Mouse (Mus musculus): ENCODE data around the gene Ccdc157. TPM values are rescaled to one million over a fixed set of nuclear protein-coding genes. Genes with fewer than 3 reads are reported as not detected.
"Not testable (repeated sequence)": the region's sequence is repeated elsewhere in the genome, so short reads cannot be mapped to it uniquely, and the experiment has no call there.

Gene Ccdc157
- polyA plus RNA-seq, 1 experiment from 2014 or later = 0.62 TPM

GRCm38 (mm10) chr11:4133450-4133849, 26.6 kb downstream of the Ccdc157 start:
- Histone ChIP-seq H3K36me3 (ENCODE audit: inconsistent target) (no peaks in the 10 kb centered on the region), H3K4me3 (ENCODE audit: inconsistent target) (no peak overlapping the region), H3K27ac (no peak overlapping the region), H3K79me2 (ENCODE audit: inconsistent target) (no peaks in the 10 kb centered on the region; the same call in 1 of the 2 replicates)
- WGBS (ENCODE audit: missing documents) = 72% methylated on average over 3 of the region's 3 CpGs

GRCm38 (mm10) chr11:4128461-4128860, 31.6 kb downstream of the Ccdc157 start:
- H3K79me2 ChIP-seq (ENCODE audit: inconsistent target); H3K4me3 ChIP-seq (ENCODE audit: inconsistent target); H3K36me3 ChIP-seq (ENCODE audit: inconsistent target); H3K27ac ChIP-seq: not testable (repeated sequence)
- 99% methylated on average over 4 of the region's 4 CpGs for WGBS (ENCODE audit: missing documents)

GRCm38 (mm10) chr11:4127059-4127458, 33.0 kb downstream of the Ccdc157 start:
- 100% methylated on average over 1 of the region's 1 CpGs for WGBS (ENCODE audit: missing documents)
- Histone ChIP-seq H3K27ac (no peak overlapping the region), H3K4me3 (ENCODE audit: inconsistent target) (no peak overlapping the region), H3K79me2 (ENCODE audit: inconsistent target) (no peaks in the 10 kb centered on the region), H3K36me3 (ENCODE audit: inconsistent target) (no peaks in the 10 kb centered on the region)

GRCm38 (mm10) chr11:4123922-4124321, 36.2 kb downstream of the Ccdc157 start:
- 77% methylated on average over 5 of the region's 5 CpGs for WGBS (ENCODE audit: missing documents)
- H3K79me2 ChIP-seq (ENCODE audit: inconsistent target) = no peaks in the 10 kb centered on the region
- no peaks in the 10 kb centered on the region for H3K36me3 ChIP-seq (ENCODE audit: inconsistent target)
- H3K27ac ChIP-seq = no peak overlapping the region
- no peak overlapping the region for H3K4me3 ChIP-seq (ENCODE audit: inconsistent target)

GRCm38 (mm10) chr11:4122742-4123579, 37.1 kb downstream of the Ccdc157 start, which contains the start of gene Sec14l2:
Sec14l2 (minus strand) TSS chr11:4123415.
- H3K36me3 ChIP-seq (ENCODE audit: inconsistent target) = no peaks in the 10 kb centered on the region
- H3K27ac ChIP-seq = no peak within 1 kb of the TSS
- 54% methylated on average over 10 of the region's 10 CpGs for WGBS (ENCODE audit: missing documents)
- no peak within 1 kb of the TSS for H3K4me3 ChIP-seq (ENCODE audit: inconsistent target)
- H3K79me2 ChIP-seq (ENCODE audit: inconsistent target) = no peaks in the 10 kb centered on the region

GRCm38 (mm10) chr11:4122226-4122625, 37.9 kb downstream of the Ccdc157 start:
- 82% methylated on average over 5 of the region's 5 CpGs for WGBS (ENCODE audit: missing documents)
- Histone ChIP-seq H3K79me2 (ENCODE audit: inconsistent target) (no peaks in the 10 kb centered on the region), H3K36me3 (ENCODE audit: inconsistent target) (no peaks in the 10 kb centered on the region), H3K4me3 (ENCODE audit: inconsistent target) (no peak overlapping the region), H3K27ac (no peak overlapping the region)

GRCm38 (mm10) chr11:4121691-4122090, 38.4 kb downstream of the Ccdc157 start:
- Histone ChIP-seq H3K36me3 (ENCODE audit: inconsistent target) (no peaks in the 10 kb centered on the region), H3K79me2 (ENCODE audit: inconsistent target) (no peaks in the 10 kb centered on the region), H3K27ac (no peak overlapping the region), H3K4me3 (ENCODE audit: inconsistent target) (no peak overlapping the region)
- 100% methylated on average over 3 of the region's 3 CpGs for WGBS (ENCODE audit: missing documents)

GRCm38 (mm10) chr11:4119635-4120034, 40.5 kb downstream of the Ccdc157 start:
- H3K79me2 ChIP-seq (ENCODE audit: inconsistent target) = no peaks in the 10 kb centered on the region
- no peak overlapping the region for H3K27ac ChIP-seq
- no peak overlapping the region for H3K4me3 ChIP-seq (ENCODE audit: inconsistent target)
- H3K36me3 ChIP-seq (ENCODE audit: inconsistent target) = no peaks in the 10 kb centered on the region
- 17% methylated on average over 5 of the region's 5 CpGs for WGBS (ENCODE audit: missing documents)

- Histone ChIP-seq H3K79me2 (ENCODE audit: inconsistent target) (no peaks in the 10 kb centered on the region), H3K36me3 (ENCODE audit: inconsistent target) (no peaks in the 10 kb centered on the region), H3K4me3 (ENCODE audit: inconsistent target) (no peak overlapping the region), H3K27ac (no peak overlapping the region)
- 1% methylated on average over 41 of the region's 41 CpGs for WGBS (ENCODE audit: missing documents)
Measured at GRCm38 (mm10) chr11:4118081-4118921, 41.8 kb downstream of the Ccdc157 start.

GRCm38 (mm10) chr11:4117372-4118071, 42.6 kb downstream of the Ccdc157 start:
- WGBS (ENCODE audit: missing documents) = 18% methylated on average over 3 of the region's 3 CpGs
- Histone ChIP-seq H3K27ac (no peak overlapping the region), H3K36me3 (ENCODE audit: inconsistent target) (no peaks in the 10 kb centered on the region), H3K4me3 (ENCODE audit: inconsistent target) (no peak overlapping the region), H3K79me2 (ENCODE audit: inconsistent target) (no peaks in the 10 kb centered on the region)

GRCm38 (mm10) chr11:4116458-4117141, 43.5 kb downstream of the Ccdc157 start:
- Histone ChIP-seq H3K79me2 (ENCODE audit: inconsistent target) (no peaks in the 10 kb centered on the region), H3K4me3 (ENCODE audit: inconsistent target) (no peak overlapping the region), H3K27ac (no peak overlapping the region), H3K36me3 (ENCODE audit: inconsistent target) (no peaks in the 10 kb centered on the region)
- 51% methylated on average over 11 of the region's 11 CpGs for WGBS (ENCODE audit: missing documents)

- no peak overlapping the region for H3K27ac ChIP-seq
- no peaks in the 10 kb centered on the region for H3K36me3 ChIP-seq (ENCODE audit: inconsistent target)
- WGBS (ENCODE audit: missing documents) = 100% methylated on average over 4 of the region's 4 CpGs
- no peak overlapping the region for H3K4me3 ChIP-seq (ENCODE audit: inconsistent target)
- H3K79me2 ChIP-seq (ENCODE audit: inconsistent target) = no peaks in the 10 kb centered on the region
Measured at GRCm38 (mm10) chr11:4115407-4115806, 44.7 kb downstream of the Ccdc157 start.

GRCm38 (mm10) chr11:4114541-4114940, 45.6 kb downstream of the Ccdc157 start:
- WGBS (ENCODE audit: missing documents) = 89% methylated on average over 6 of the region's 6 CpGs
- H3K27ac ChIP-seq; H3K4me3 ChIP-seq (ENCODE audit: inconsistent target); H3K36me3 ChIP-seq (ENCODE audit: inconsistent target); H3K79me2 ChIP-seq (ENCODE audit: inconsistent target): not testable (repeated sequence)

- no peaks in the 10 kb centered on the region for H3K36me3 ChIP-seq (ENCODE audit: inconsistent target)
- 89% methylated on average over 6 of the region's 6 CpGs for WGBS (ENCODE audit: missing documents)
- no peak overlapping the region for H3K27ac ChIP-seq
- no peak overlapping the region for H3K4me3 ChIP-seq (ENCODE audit: inconsistent target)
- no peaks in the 10 kb centered on the region for H3K79me2 ChIP-seq (ENCODE audit: inconsistent target)
Measured at GRCm38 (mm10) chr11:4113970-4114369, 46.1 kb downstream of the Ccdc157 start.
